Mouse (Mus musculus): ENCODE results near the gene Armt1. TPM values are rescaled to one million over a fixed set of nuclear protein-coding genes. Genes with fewer than 3 reads are reported as not detected.

Gene Armt1
- polyA plus RNA-seq, 1 experiment: 80.4 TPM

DNA sequence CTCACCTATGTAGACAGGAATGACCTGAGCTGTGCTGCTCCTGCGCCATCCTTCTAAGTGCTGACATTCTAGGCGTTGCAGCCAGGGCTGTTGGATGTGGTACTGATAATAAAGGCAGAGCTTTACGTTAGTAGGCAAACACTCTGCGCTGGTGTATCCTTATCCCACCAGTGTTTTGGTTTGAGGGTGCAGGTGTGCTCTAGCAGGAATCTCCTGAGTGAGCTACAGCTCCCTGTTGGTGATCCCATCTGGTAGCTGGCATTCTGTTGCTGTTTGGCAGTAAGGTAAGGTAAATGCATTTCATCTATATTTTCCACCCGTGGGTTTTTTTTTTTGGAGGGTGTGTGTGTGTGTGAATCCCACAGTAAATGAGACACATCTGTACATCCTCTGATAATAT is 34.2 kb upstream of the Armt1 start:
- Histone ChIP-seq H3K4me1 (ENCODE audit: control insufficient read depth, insufficient read depth, low read length) (no peaks in the 10 kb centered on the region), H3K36me3 (ENCODE audit: control insufficient read depth, insufficient read depth, low read length, poor library complexity, severe bottlenecking) (peaks cover 24% of the 10 kb centered on the region), H3K27ac (ENCODE audit: insufficient read depth, low read length) (no peak overlapping the region), H3K4me3 (ENCODE audit: low read depth, low read length) (no peak overlapping the region), H3K9ac (ENCODE audit: low read depth, poor library complexity, severe bottlenecking) (no peak overlapping the region), H3K27me3 (ENCODE audit: control insufficient read depth, insufficient read depth, low read length, poor library complexity, severe bottlenecking) (no peaks in the 10 kb centered on the region), H3K9me3 (replicated peaks; ENCODE audit: control insufficient read depth, insufficient read depth, low read length, poor library complexity, severe bottlenecking) (no peaks in the 10 kb centered on the region)
- no peak for TF ChIP-seq CTCF (IDR thresholded peaks at IDR 0.05; ENCODE audit: low read depth, low read length)
- no peak for TF ChIP-seq EP300 (IDR thresholded peaks at IDR 0.05; ENCODE audit: insufficient read depth, low read depth, low read length)
- TF ChIP-seq POLR2A (IDR thresholded peaks at IDR 0.05; ENCODE audit: insufficient read depth, low read length): no peak

DNA sequence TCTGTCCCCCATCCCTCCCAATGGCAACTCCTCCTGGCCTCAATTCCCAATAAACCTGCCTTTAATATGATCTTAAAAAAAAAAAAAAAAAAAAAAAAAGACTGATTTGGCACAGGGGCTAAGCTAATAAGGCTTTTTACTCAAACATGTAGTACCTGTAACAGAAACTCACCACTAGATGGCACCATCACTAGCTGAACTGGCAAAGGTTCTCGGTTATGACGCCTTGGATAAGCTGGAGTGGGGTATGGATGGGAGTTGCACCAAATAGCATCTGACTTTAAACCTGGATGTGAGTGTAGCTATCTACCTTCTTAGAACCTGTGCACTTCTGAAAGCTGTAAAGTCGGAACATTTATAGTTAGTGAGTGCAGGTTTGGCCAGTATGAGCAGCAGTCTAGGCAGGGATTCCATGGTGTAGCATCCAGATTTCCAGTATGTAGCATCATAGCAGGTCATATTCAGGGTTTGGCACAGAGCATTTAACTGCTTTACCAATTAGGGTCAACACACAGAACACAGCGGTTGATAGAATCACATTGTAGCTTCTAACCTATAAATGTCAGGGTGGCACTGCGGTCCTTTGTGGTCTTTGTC is 27.3 kb upstream of the Armt1 start:
- H3K4me3 ChIP-seq (ENCODE audit: low read depth, low read length): no peak overlapping the region
- H3K27me3 ChIP-seq (ENCODE audit: control insufficient read depth, insufficient read depth, low read length, poor library complexity, severe bottlenecking): no peaks in the 10 kb centered on the region
- no peak overlapping the region for H3K27ac ChIP-seq (ENCODE audit: insufficient read depth, low read length)
- no peak overlapping the region for H3K9ac ChIP-seq (ENCODE audit: low read depth, poor library complexity, severe bottlenecking)
- TF ChIP-seq CTCF (IDR thresholded peaks at IDR 0.05; ENCODE audit: low read depth, low read length): peak; percentile 16
- no peak for TF ChIP-seq POLR2A (IDR thresholded peaks at IDR 0.05; ENCODE audit: insufficient read depth, low read length)
- no peaks in the 10 kb centered on the region for H3K4me1 ChIP-seq (ENCODE audit: control insufficient read depth, insufficient read depth, low read length)
- H3K36me3 ChIP-seq (ENCODE audit: control insufficient read depth, insufficient read depth, low read length, poor library complexity, severe bottlenecking): peaks cover 32% of the 10 kb centered on the region
- H3K9me3 ChIP-seq (replicated peaks; ENCODE audit: control insufficient read depth, insufficient read depth, low read length, poor library complexity, severe bottlenecking): no peaks in the 10 kb centered on the region

- Histone ChIP-seq H3K4me3 (ENCODE audit: low read depth, low read length) (no peak overlapping the region), H3K9ac (ENCODE audit: low read depth, poor library complexity, severe bottlenecking) (no peak overlapping the region), H3K27me3 (ENCODE audit: control insufficient read depth, insufficient read depth, low read length, poor library complexity, severe bottlenecking) (no peaks in the 10 kb centered on the region), H3K9me3 (replicated peaks; ENCODE audit: control insufficient read depth, insufficient read depth, low read length, poor library complexity, severe bottlenecking) (no peaks in the 10 kb centered on the region), H3K36me3 (ENCODE audit: control insufficient read depth, insufficient read depth, low read length, poor library complexity, severe bottlenecking) (peaks cover 32% of the 10 kb centered on the region), H3K4me1 (ENCODE audit: control insufficient read depth, insufficient read depth, low read length) (no peaks in the 10 kb centered on the region), H3K27ac (ENCODE audit: insufficient read depth, low read length) (no peak overlapping the region)
- TF ChIP-seq CTCF (IDR thresholded peaks at IDR 0.05; ENCODE audit: low read depth, low read length) (no peak), EP300 (IDR thresholded peaks at IDR 0.05; ENCODE audit: insufficient read depth, low read depth, low read length) (no peak), POLR2A (IDR thresholded peaks at IDR 0.05; ENCODE audit: insufficient read depth, low read length) (no peak)
Observed at GRCm38 (mm10) chr10:4405511-4405910, 26.8 kb upstream of the Armt1 start.

GRCm38 (mm10) chr10:4407191-4407590 is 25.1 kb upstream of the Armt1 start:
- TF ChIP-seq CTCF (IDR thresholded peaks at IDR 0.05; ENCODE audit: low read depth, low read length): no peak
- TF ChIP-seq POLR2A (IDR thresholded peaks at IDR 0.05; ENCODE audit: insufficient read depth, low read length): no peak
- no peak for TF ChIP-seq EP300 (IDR thresholded peaks at IDR 0.05; ENCODE audit: insufficient read depth, low read depth, low read length)
- Histone ChIP-seq H3K36me3 (ENCODE audit: control insufficient read depth, insufficient read depth, low read length, poor library complexity, severe bottlenecking) (peaks cover 39% of the 10 kb centered on the region), H3K27ac (ENCODE audit: insufficient read depth, low read length) (no peak overlapping the region), H3K4me1 (ENCODE audit: control insufficient read depth, insufficient read depth, low read length) (no peaks in the 10 kb centered on the region), H3K9me3 (replicated peaks; ENCODE audit: control insufficient read depth, insufficient read depth, low read length, poor library complexity, severe bottlenecking) (no peaks in the 10 kb centered on the region), H3K9ac (ENCODE audit: low read depth, poor library complexity, severe bottlenecking) (no peak overlapping the region), H3K27me3 (ENCODE audit: control insufficient read depth, insufficient read depth, low read length, poor library complexity, severe bottlenecking) (no peaks in the 10 kb centered on the region), H3K4me3 (ENCODE audit: low read depth, low read length) (no peak overlapping the region)

DNA sequence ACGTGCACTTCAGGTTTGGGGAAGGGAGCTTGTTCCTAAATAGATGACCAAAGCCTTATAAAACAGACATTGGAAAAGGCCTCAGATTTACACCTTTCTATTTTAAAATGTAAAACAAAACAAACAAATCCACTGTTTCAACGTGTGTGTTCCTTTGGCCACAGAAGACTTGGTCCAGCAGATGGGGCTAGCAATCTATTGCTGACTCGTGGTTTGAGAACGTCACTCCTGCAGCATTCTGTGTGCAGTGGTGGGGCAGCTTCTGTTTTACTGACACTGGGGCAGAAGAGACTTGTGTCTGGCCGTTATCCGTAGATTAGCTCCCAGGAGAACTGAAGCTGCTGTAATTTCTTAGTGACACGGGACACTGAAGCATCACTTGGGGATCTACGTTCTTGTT is 7.0 kb upstream of the Armt1 start:
- no peak overlapping the region for H3K4me3 ChIP-seq (ENCODE audit: low read depth, low read length)

GRCm38 (mm10) chr10:4430399-4430798 is 1.9 kb upstream of the Armt1 start:
- H3K9ac ChIP-seq (ENCODE audit: low read depth, poor library complexity, severe bottlenecking): no peak overlapping the region
- no peaks in the 10 kb centered on the region for H3K9me3 ChIP-seq (replicated peaks; ENCODE audit: control insufficient read depth, insufficient read depth, low read length, poor library complexity, severe bottlenecking)
- H3K36me3 ChIP-seq (ENCODE audit: control insufficient read depth, insufficient read depth, low read length, poor library complexity, severe bottlenecking): peaks cover 19% of the 10 kb centered on the region
- no peaks in the 10 kb centered on the region for H3K27me3 ChIP-seq (ENCODE audit: control insufficient read depth, insufficient read depth, low read length, poor library complexity, severe bottlenecking)
- no peaks in the 10 kb centered on the region for H3K4me1 ChIP-seq (ENCODE audit: control insufficient read depth, insufficient read depth, low read length)
- no peak overlapping the region for H3K4me3 ChIP-seq (ENCODE audit: low read depth, low read length)
- TF ChIP-seq CTCF (IDR thresholded peaks at IDR 0.05; ENCODE audit: low read depth, low read length) (no peak), EP300 (IDR thresholded peaks at IDR 0.05; ENCODE audit: insufficient read depth, low read depth, low read length) (no peak), POLR2A (IDR thresholded peaks at IDR 0.05; ENCODE audit: insufficient read depth, low read length) (no peak)
- no peak overlapping the region for H3K27ac ChIP-seq (ENCODE audit: insufficient read depth, low read length)

More for the DNA sequence above, 7.0 kb upstream of the Armt1 start:
- Histone ChIP-seq H3K36me3 (ENCODE audit: control insufficient read depth, insufficient read depth, low read length, poor library complexity, severe bottlenecking) (peaks cover 23% of the 10 kb centered on the region), H3K27ac (ENCODE audit: insufficient read depth, low read length) (no peak overlapping the region), H3K27me3 (ENCODE audit: control insufficient read depth, insufficient read depth, low read length, poor library complexity, severe bottlenecking) (no peaks in the 10 kb centered on the region), H3K4me1 (ENCODE audit: control insufficient read depth, insufficient read depth, low read length) (no peaks in the 10 kb centered on the region), H3K9ac (ENCODE audit: low read depth, poor library complexity, severe bottlenecking) (no peak overlapping the region), H3K9me3 (replicated peaks; ENCODE audit: control insufficient read depth, insufficient read depth, low read length, poor library complexity, severe bottlenecking) (no peaks in the 10 kb centered on the region)
- TF ChIP-seq CTCF (IDR thresholded peaks at IDR 0.05; ENCODE audit: low read depth, low read length) (peak; percentile 25), EP300 (IDR thresholded peaks at IDR 0.05; ENCODE audit: insufficient read depth, low read depth, low read length) (no peak)
